Mouse (Mus musculus): Measurements from ENCODE around the gene Ugt1a2. TPM values are rescaled to one million over a fixed set of nuclear protein-coding genes. Genes with fewer than 3 reads are reported as not detected.
"Not testable (repeated sequence)": the region's sequence is repeated elsewhere in the genome, so short reads cannot be mapped to it uniquely, and the experiment has no call there.

Gene Ugt1a2
- 0.13 TPM in 1 of 2 replicates, not detected in the other for polyA plus RNA-seq (2016; fragmentation: Nextera tagmentation; extraction: Ambion mirVana)

GRCm38 (mm10) chr1:88200456-88200855, at the start of gene Ugt1a2:
TSS of gene Ugt1a2 (plus strand) at chr1:88200601.
- H3K36me3 ChIP-seq, result no peaks in the 10 kb centered on the region
- no peaks in the 10 kb centered on the region for H3K9me3 ChIP-seq
- DNase-seq (ENCODE audit: low spot score), result no peak
- WGBS, result 78% methylated on average over 7 of the region's 7 CpGs
- no peak within 1 kb of the TSS for H3K4me3 ChIP-seq
- no peaks in the 10 kb centered on the region for H3K27me3 ChIP-seq (ENCODE audit: insufficient read depth, poor library complexity, severe bottlenecking)
- peaks cover 5% of the 10 kb centered on the region for H3K4me1 ChIP-seq
- H3K27ac ChIP-seq, result no peak within 1 kb of the TSS

DNA sequence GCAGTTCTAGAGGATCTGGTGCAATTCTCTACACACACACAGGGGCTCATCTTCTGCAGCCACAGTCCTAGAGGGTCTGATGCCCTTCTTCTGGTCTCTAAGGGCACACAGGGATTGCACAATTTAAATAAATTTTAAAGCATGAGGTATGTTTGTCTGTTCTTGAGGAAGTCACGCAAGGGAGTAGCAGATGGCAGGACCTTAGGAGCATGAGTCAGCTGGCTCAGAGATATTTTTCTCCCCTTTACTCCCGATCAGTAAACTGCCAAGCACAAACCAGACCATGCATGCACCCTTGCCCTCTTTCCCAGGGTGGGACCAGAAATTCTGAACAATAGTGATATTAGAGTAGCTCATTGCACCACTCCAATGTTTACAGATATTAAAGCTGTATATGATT, 42.0 kb upstream of the Ugt1a2 start:
- no peaks in the 10 kb centered on the region for H3K9me3 ChIP-seq
- H3K4me1 ChIP-seq, result no peaks in the 10 kb centered on the region
- no peaks in the 10 kb centered on the region for H3K36me3 ChIP-seq
- H3K27me3 ChIP-seq (ENCODE audit: insufficient read depth, poor library complexity, severe bottlenecking), result no peaks in the 10 kb centered on the region
- no peak overlapping the region for H3K27ac ChIP-seq
- DNase-seq (ENCODE audit: low spot score), result no peak
- no peak overlapping the region for H3K4me3 ChIP-seq
- 68% methylated on average over 2 of the region's 2 CpGs for WGBS

GRCm38 (mm10) chr1:88165711-88166110, 34.7 kb upstream of the Ugt1a2 start, which contains the start of gene Ugt1a5:
TSS of gene Ugt1a5 (plus strand) at chr1:88166012.
- DNase-seq (ENCODE audit: low spot score), result no peak
- 69% methylated on average over 5 of the region's 5 CpGs for WGBS

DNA sequence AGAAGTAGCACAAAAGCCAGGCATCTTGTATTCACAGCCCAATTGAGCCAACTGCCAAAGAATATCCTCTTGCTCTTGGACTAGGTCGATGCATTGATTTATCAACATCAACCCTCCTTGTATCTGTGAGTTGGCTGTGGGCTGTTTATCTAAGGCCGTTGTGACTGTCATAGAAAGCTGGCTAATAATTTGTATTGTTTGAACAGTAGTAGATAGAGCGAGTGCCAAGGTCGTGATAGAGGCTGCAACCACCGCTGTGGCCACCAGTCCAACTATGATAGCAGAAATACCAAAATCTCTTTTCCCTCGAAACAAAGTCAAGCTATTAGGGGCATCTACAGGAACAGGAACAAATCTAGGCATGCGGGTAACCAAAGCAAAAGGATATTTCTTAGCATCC, 28.2 kb upstream of the Ugt1a2 start:
- not testable (repeated sequence) for H3K4me3 ChIP-seq; H3K27ac ChIP-seq; DNase-seq (ENCODE audit: low spot score); H3K27me3 ChIP-seq (ENCODE audit: insufficient read depth, poor library complexity, severe bottlenecking); H3K36me3 ChIP-seq; H3K4me1 ChIP-seq; H3K9me3 ChIP-seq
- 88% methylated on average over 6 of the region's 7 CpGs for WGBS

More at GRCm38 (mm10) chr1:88165711-88166110, 34.7 kb upstream of the Ugt1a2 start, which contains the start of gene Ugt1a5:
- H3K27ac ChIP-seq, result no peak within 1 kb of the TSS
- H3K4me1 ChIP-seq, result no peaks in the 10 kb centered on the region
- H3K27me3 ChIP-seq (ENCODE audit: insufficient read depth, poor library complexity, severe bottlenecking), result no peaks in the 10 kb centered on the region
- no peaks in the 10 kb centered on the region for H3K9me3 ChIP-seq
- no peak within 1 kb of the TSS for H3K4me3 ChIP-seq
- H3K36me3 ChIP-seq, result no peaks in the 10 kb centered on the region

DNA sequence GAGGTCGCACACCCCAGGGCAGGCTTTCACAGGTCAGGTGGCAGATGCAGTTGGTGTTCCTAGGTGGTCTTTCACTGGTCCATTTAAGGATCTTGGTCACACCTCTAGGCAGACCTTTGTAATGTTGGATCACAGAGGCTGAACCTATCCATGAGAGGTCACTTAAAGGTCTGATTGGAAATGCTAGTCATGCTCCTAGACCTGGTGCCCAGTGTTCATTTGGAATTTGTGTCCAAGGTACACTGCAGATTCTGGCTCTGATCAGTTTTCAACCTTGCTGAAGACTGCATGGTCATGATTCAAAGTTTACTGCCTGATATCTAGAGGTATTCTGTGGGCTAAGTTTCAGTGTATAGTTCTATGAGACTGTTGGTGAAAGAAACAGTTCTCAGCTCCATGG, 20.7 kb upstream of the Ugt1a2 start:
- WGBS, result 74% methylated on average over 1 of the region's 1 CpGs
- H3K4me3 ChIP-seq, result no peak overlapping the region
- DNase-seq (ENCODE audit: low spot score), result no peak

GRCm38 (mm10) chr1:88186325-88186935, 14.0 kb upstream of the Ugt1a2 start:
- Histone ChIP-seq H3K9me3 (no peaks in the 10 kb centered on the region), H3K4me3 (no peak overlapping the region), H3K36me3 (no peaks in the 10 kb centered on the region), H3K27me3 (ENCODE audit: insufficient read depth, poor library complexity, severe bottlenecking) (no peaks in the 10 kb centered on the region), H3K4me1 (no peaks in the 10 kb centered on the region), H3K27ac (no peak overlapping the region)
- DNase-seq (ENCODE audit: low spot score), result no peak
- 79% methylated on average over 5 of the region's 5 CpGs for WGBS

More for the DNA sequence above, 20.7 kb upstream of the Ugt1a2 start:
- Histone ChIP-seq H3K9me3 (peaks cover 11% of the 10 kb centered on the region), H3K27me3 (ENCODE audit: insufficient read depth, poor library complexity, severe bottlenecking) (no peaks in the 10 kb centered on the region), H3K36me3 (no peaks in the 10 kb centered on the region), H3K27ac (no peak overlapping the region), H3K4me1 (no peaks in the 10 kb centered on the region)

DNA sequence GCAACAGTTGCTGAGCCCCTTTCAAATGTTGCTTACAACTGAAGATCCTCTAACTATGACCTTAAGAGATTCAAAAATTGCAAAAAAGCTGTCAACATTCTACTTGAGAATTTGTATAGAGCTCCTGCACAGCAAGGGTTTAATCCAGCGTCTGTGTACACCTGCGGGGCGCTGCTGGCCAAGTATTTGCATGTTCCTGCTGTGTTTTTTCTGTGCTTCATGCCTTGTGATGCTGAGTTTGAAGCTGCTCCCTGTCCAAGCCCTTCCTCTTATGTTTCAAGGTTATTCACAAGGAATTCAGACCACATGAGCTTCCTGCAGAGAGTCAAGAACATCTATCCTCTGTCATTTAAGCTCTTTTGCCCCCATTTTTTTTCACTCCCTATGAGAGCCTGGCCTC, 8.3 kb upstream of the Ugt1a2 start:
- no peak overlapping the region for H3K27ac ChIP-seq
- no peak overlapping the region for H3K4me3 ChIP-seq
- H3K36me3 ChIP-seq, result no peaks in the 10 kb centered on the region
- H3K27me3 ChIP-seq (ENCODE audit: insufficient read depth, poor library complexity, severe bottlenecking), result no peaks in the 10 kb centered on the region
- no peaks in the 10 kb centered on the region for H3K4me1 ChIP-seq
- H3K9me3 ChIP-seq, result no peaks in the 10 kb centered on the region
- no peak for DNase-seq (ENCODE audit: low spot score)
- 69% methylated on average over 3 of the region's 3 CpGs for WGBS

GRCm38 (mm10) chr1:88195687-88196086, 4.7 kb upstream of the Ugt1a2 start:
- 84% methylated on average over 1 of the region's 1 CpGs for WGBS
- Histone ChIP-seq H3K36me3 (no peaks in the 10 kb centered on the region), H3K27ac (no peak overlapping the region), H3K27me3 (ENCODE audit: insufficient read depth, poor library complexity, severe bottlenecking) (no peaks in the 10 kb centered on the region), H3K4me3 (no peak overlapping the region), H3K9me3 (no peaks in the 10 kb centered on the region), H3K4me1 (no peaks in the 10 kb centered on the region)
- DNase-seq (ENCODE audit: low spot score), result no peak

DNA sequence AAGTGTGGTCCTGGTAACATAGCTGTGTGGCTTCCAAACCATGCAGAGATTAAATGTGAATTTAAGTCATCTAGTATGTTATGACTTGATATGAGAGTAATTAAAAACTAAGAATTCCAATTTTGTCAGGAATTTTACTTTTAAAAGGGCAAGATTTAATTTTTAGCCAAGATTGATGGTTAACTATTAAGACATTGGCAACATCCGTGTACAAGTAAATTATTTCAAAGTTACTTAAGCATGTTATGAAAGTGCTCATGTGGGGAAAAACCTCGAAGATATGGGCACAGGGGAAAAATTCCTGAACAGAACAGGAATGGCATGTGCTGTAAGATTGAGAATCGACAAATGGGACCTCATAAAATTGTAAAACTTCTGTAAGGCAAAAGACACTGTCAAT, 3.0 kb upstream of the Ugt1a2 start:
- 72% methylated on average over 3 of the region's 3 CpGs for WGBS
- Histone ChIP-seq H3K9me3 (no peaks in the 10 kb centered on the region), H3K4me1 (no peaks in the 10 kb centered on the region), H3K27ac (no peak overlapping the region), H3K27me3 (ENCODE audit: insufficient read depth, poor library complexity, severe bottlenecking) (no peaks in the 10 kb centered on the region), H3K4me3 (no peak overlapping the region), H3K36me3 (no peaks in the 10 kb centered on the region)
- no peak for DNase-seq (ENCODE audit: low spot score)

DNA sequence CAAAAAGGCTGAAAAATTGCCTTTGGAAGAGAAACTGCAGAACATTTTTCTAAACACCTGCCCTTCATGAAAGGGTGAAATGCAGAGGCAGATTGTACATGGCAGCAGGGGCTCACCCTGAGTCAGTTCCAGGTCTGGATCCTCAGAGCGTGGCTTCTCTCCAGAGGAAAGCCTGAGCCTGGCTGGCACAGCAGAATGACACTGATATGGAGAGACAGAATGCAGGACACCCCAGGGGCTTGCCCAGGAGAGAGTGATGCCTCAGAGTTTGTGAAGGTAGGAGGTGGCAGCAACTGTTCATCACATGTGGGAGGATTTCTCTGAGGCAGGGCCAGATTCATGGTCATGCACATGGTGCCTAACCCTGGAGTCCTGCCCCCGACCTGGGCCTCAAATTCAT, 405 bp upstream of the Ugt1a2 start:
- Histone ChIP-seq H3K4me1 (peaks cover under 1% of the 10 kb centered on the region; the same call in 1 of the 2 replicates), H3K27ac (no peak overlapping the region), H3K9me3 (no peaks in the 10 kb centered on the region), H3K27me3 (ENCODE audit: insufficient read depth, poor library complexity, severe bottlenecking) (no peaks in the 10 kb centered on the region), H3K4me3 (no peak overlapping the region), H3K36me3 (no peaks in the 10 kb centered on the region)
- DNase-seq (ENCODE audit: low spot score), result no peak
- WGBS, result 56% methylated on average over 2 of the region's 2 CpGs

- Histone ChIP-seq H3K27ac (peak within 1 kb of the TSS; percentile 95), H3K36me3 (no peaks in the 10 kb centered on the region), H3K4me3 (peak within 1 kb of the TSS; percentile 71), H3K9me3 (no peaks in the 10 kb centered on the region), H3K27me3 (ENCODE audit: insufficient read depth, poor library complexity, severe bottlenecking) (no peaks in the 10 kb centered on the region), H3K4me1 (peaks cover 11% of the 10 kb centered on the region)
- whole genome bisulfite sequencing, result 6% methylated on average over 62 of the region's 62 CpGs
- DNase-seq (ENCODE audit: low spot score), result peak; percentile 94
These were observed 5.0 kb downstream of the Ugt1a2 start, which contains the start of gene Dnajb3 for GRCm38 (mm10) chr1:88205294-88205922. TSS of gene Dnajb3 (minus strand) at chr1:88205782.

DNA sequence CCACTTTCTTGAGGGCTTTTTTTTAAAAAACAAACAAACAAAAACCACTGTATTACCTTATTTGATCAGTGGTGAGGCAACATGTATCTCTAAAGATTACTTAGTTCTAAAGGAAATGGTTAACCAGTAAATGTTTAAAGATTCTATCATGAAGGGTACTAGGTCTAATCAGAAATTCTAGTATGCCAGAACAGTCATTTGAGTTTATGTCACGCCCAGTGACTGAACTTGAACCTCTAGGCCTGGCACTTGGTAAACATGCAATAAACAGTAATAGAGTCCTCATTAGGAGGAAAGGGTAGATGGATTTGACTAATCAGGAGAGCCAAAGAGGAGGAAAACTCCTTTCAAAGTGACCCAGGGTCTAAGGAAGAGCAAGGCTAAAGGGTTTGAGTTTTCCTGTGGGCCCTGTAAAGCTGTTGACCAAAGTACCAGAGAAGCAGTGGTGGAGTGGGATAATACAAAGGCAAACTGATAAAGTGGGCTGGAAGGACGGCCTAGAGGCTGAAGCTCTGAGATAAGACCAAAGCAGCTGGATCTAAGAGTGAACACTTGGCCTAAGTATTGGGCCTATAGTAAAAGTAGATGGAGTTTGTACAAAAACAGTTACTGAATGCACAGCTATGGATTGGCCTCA, 6.6 kb downstream of the Ugt1a2 start:
- no peak for DNase-seq (ENCODE audit: low spot score)

GRCm38 (mm10) chr1:88211812-88212211, 11.4 kb downstream of the Ugt1a2 start, which contains the start of gene Ugt1a1:
TSS of gene Ugt1a1 (plus strand) at chr1:88211959.
- peak; percentile 85 for DNase-seq (ENCODE audit: low spot score)

More for the DNA sequence above, 6.6 kb downstream of the Ugt1a2 start:
- Histone ChIP-seq H3K4me3 (no peak overlapping the region), H3K4me1 (peaks cover 11% of the 10 kb centered on the region), H3K27me3 (ENCODE audit: insufficient read depth, poor library complexity, severe bottlenecking) (no peaks in the 10 kb centered on the region), H3K36me3 (no peaks in the 10 kb centered on the region), H3K27ac (peak overlapping the region; percentile 48; the same call in 1 of the 2 replicates), H3K9me3 (peaks cover 7% of the 10 kb centered on the region)
- 62% methylated on average over 2 of the region's 2 CpGs for WGBS

More at GRCm38 (mm10) chr1:88211812-88212211, 11.4 kb downstream of the Ugt1a2 start, which contains the start of gene Ugt1a1:
- H3K27ac ChIP-seq, result no peak within 1 kb of the TSS
- no peaks in the 10 kb centered on the region for H3K36me3 ChIP-seq
- H3K27me3 ChIP-seq (ENCODE audit: insufficient read depth, poor library complexity, severe bottlenecking), result no peaks in the 10 kb centered on the region
- peaks cover 52% of the 10 kb centered on the region for H3K9me3 ChIP-seq
- H3K4me1 ChIP-seq, result no peaks in the 10 kb centered on the region
- 63% methylated on average over 8 of the region's 8 CpGs for WGBS
- no peak within 1 kb of the TSS for H3K4me3 ChIP-seq
